Mouse (Mus musculus) MEL (cell line): ENCODE measurements at regions not wholly inside any gene's neighbourhood (a gene's known extent, or its start where the extent isn't known, plus 50 kb on each side); places are given as distances from the start of the nearest gene placed in this dataset.

ENCODE experiments used
- CTCF ChIP-seq, 3 experiments: IDR thresholded peaks in 2 of 3; conservative IDR thresholded peaks in 1 of 3; 2 replicates each; pipeline ENCODE4 v1.5.1; 2011 to 2012; ENCODE audit warnings: low read length in 3 of 3, low read depth in 2 of 3, mild to moderate bottlenecking in 2 of 3, improper control_type of control experiment in 1 of 3, inconsistent platforms in 1 of 3, mixed read lengths in 1 of 3, moderate library complexity in 1 of 3; ENCODE audit not compliant: control insufficient read depth in 1 of 3, insufficient read depth in 1 of 3, poor library complexity in 1 of 3, severe bottlenecking in 1 of 3
- ELF1 ChIP-seq: IDR thresholded peaks from 2 replicates; pipeline ENCODE4 v1.6.1; 2014; ENCODE audit warnings: low read depth, mild to moderate bottlenecking, inconsistent platforms, low read length, improper control_type of control experiment, moderate library complexity
- GABPA ChIP-seq: IDR thresholded peaks from 2 replicates; pipeline ENCODE4 v1.6.1; 2012; ENCODE audit warnings: low read depth, mild to moderate bottlenecking, inconsistent platforms, low read length, improper control_type of control experiment, moderate library complexity
- HCFC1 ChIP-seq: IDR thresholded peaks from 2 replicates; pipeline ENCODE4 v1.6.1; 2012; ENCODE audit warnings: low read depth, mild to moderate bottlenecking, inconsistent platforms, low read length, improper control_type of control experiment, moderate library complexity
- MAZ ChIP-seq: IDR thresholded peaks from 2 replicates; pipeline ENCODE4 v1.6.1; 2012; ENCODE audit warnings: low read depth, mild to moderate bottlenecking, inconsistent platforms, low read length, improper control_type of control experiment
- POLR2AphosphoS5 ChIP-seq: IDR thresholded peaks from 2 replicates; pipeline ENCODE4 v1.6.1; 2012; ENCODE audit warnings: low read depth, borderline replicate concordance, mild to moderate bottlenecking, inconsistent platforms, low read length, moderate library complexity, mixed read lengths

GRCm38 (mm10) chr16:30197351-30197750 lies 69.9 kb downstream of the Cpn2 start:
- TF ChIP-seq POLR2AphosphoS5 (no peak), CTCF (IDR thresholded peaks at IDR 0.05 in 2 of 3, conservative IDR thresholded peaks at IDR 0.05 in 1 of 3; ENCODE audit: control insufficient read depth in 1 of 3, insufficient read depth in 1 of 3, low read depth in 2 of 3, low read length in 3 of 3, poor library complexity in 1 of 3, severe bottlenecking in 1 of 3) (no peak), MAZ (no peak), HCFC1 (no peak), ELF1 (no peak), GABPA (no peak)
